Mouse (Mus musculus): ENCODE measurements around the gene Slc51a. TPM values are rescaled to one million over a fixed set of nuclear protein-coding genes. Genes with fewer than 3 reads are reported as not detected.

Gene Slc51a
- polyA plus RNA-seq, 1 experiment: not detected

- no peak for TF ChIP-seq POLR2A (IDR thresholded peaks at IDR 0.05; ENCODE audit: insufficient read depth, low read depth, low read length)
- no peak for TF ChIP-seq CTCF (IDR thresholded peaks at IDR 0.05; ENCODE audit: insufficient read depth, low read depth, low read length)
- Histone ChIP-seq H3K4me1 (ENCODE audit: control insufficient read depth, insufficient read depth, low read length) (peaks cover 42% of the 10 kb centered on the region), H3K27ac (ENCODE audit: insufficient read depth, low read depth, low read length) (peak overlapping the region; percentile 35), H3K4me3 (ENCODE audit: insufficient read depth, low read depth, low read length) (no peak overlapping the region)
- 17% methylated on average over 9 of the region's 9 CpGs for WGBS
Measured at GRCm38 (mm10) chr16:32520372-32520748, 32.7 kb upstream of the Slc51a start.

GRCm38 (mm10) chr16:32519656-32520371 is 32.1 kb upstream of the Slc51a start:
- H3K27ac ChIP-seq (ENCODE audit: insufficient read depth, low read depth, low read length): peak overlapping the region; percentile 35

GRCm38 (mm10) chr16:32517785-32518481 is 30.3 kb upstream of the Slc51a start:
- TF ChIP-seq POLR2A (IDR thresholded peaks at IDR 0.05; ENCODE audit: insufficient read depth, low read depth, low read length) (no peak), CTCF (IDR thresholded peaks at IDR 0.05; ENCODE audit: insufficient read depth, low read depth, low read length) (no peak)
- WGBS: 87% methylated on average over 12 of the region's 12 CpGs
- peaks cover 36% of the 10 kb centered on the region for H3K4me1 ChIP-seq (ENCODE audit: control insufficient read depth, insufficient read depth, low read length)
- H3K27ac ChIP-seq (ENCODE audit: insufficient read depth, low read depth, low read length): 0 out of 2 replicates have a peak overlapping the region, but pooled peaks have one; percentile 27
- H3K4me3 ChIP-seq (ENCODE audit: insufficient read depth, low read depth, low read length): no peak overlapping the region

More at GRCm38 (mm10) chr16:32519656-32520371, 32.1 kb upstream of the Slc51a start:
- TF ChIP-seq POLR2A (IDR thresholded peaks at IDR 0.05; ENCODE audit: insufficient read depth, low read depth, low read length) (no peak), CTCF (IDR thresholded peaks at IDR 0.05; ENCODE audit: insufficient read depth, low read depth, low read length) (no peak)
- no peak overlapping the region for H3K4me3 ChIP-seq (ENCODE audit: insufficient read depth, low read depth, low read length)
- 75% methylated on average over 15 of the region's 15 CpGs for WGBS
- peaks cover 42% of the 10 kb centered on the region for H3K4me1 ChIP-seq (ENCODE audit: control insufficient read depth, insufficient read depth, low read length)

GRCm38 (mm10) chr16:32516006-32516962 is 28.6 kb upstream of the Slc51a start:
- H3K4me3 ChIP-seq (ENCODE audit: insufficient read depth, low read depth, low read length): peak overlapping the region; percentile 18; the same call in 1 of the 2 replicates

GRCm38 (mm10) chr16:32513948-32514347 is 26.3 kb upstream of the Slc51a start:
- TF ChIP-seq POLR2A (IDR thresholded peaks at IDR 0.05; ENCODE audit: insufficient read depth, low read depth, low read length) (no peak), CTCF (IDR thresholded peaks at IDR 0.05; ENCODE audit: insufficient read depth, low read depth, low read length) (no peak)
- WGBS: 84% methylated on average over 6 of the region's 6 CpGs
- H3K27ac ChIP-seq (ENCODE audit: insufficient read depth, low read depth, low read length): no peak overlapping the region
- peaks cover 48% of the 10 kb centered on the region for H3K4me1 ChIP-seq (ENCODE audit: control insufficient read depth, insufficient read depth, low read length)
- no peak overlapping the region for H3K4me3 ChIP-seq (ENCODE audit: insufficient read depth, low read depth, low read length)

More at GRCm38 (mm10) chr16:32516006-32516962, 28.6 kb upstream of the Slc51a start:
- TF ChIP-seq CTCF (IDR thresholded peaks at IDR 0.05; ENCODE audit: insufficient read depth, low read depth, low read length): no peak
- peak; percentile 65; the same call in 1 of the 2 replicates for TF ChIP-seq POLR2A (IDR thresholded peaks at IDR 0.05; ENCODE audit: insufficient read depth, low read depth, low read length)
- peaks cover 42% of the 10 kb centered on the region for H3K4me1 ChIP-seq (ENCODE audit: control insufficient read depth, insufficient read depth, low read length)
- 6% methylated on average over 21 of the region's 21 CpGs for WGBS
- peak overlapping the region; percentile 93 for H3K27ac ChIP-seq (ENCODE audit: insufficient read depth, low read depth, low read length)

GRCm38 (mm10) chr16:32513401-32513800 is 25.7 kb upstream of the Slc51a start:
- WGBS: 90% methylated on average over 6 of the region's 6 CpGs
- TF ChIP-seq CTCF (IDR thresholded peaks at IDR 0.05; ENCODE audit: insufficient read depth, low read depth, low read length): no peak
- no peak for TF ChIP-seq POLR2A (IDR thresholded peaks at IDR 0.05; ENCODE audit: insufficient read depth, low read depth, low read length)
- peaks cover 53% of the 10 kb centered on the region for H3K4me1 ChIP-seq (ENCODE audit: control insufficient read depth, insufficient read depth, low read length)
- no peak overlapping the region for H3K27ac ChIP-seq (ENCODE audit: insufficient read depth, low read depth, low read length)
- H3K4me3 ChIP-seq (ENCODE audit: insufficient read depth, low read depth, low read length): no peak overlapping the region

GRCm38 (mm10) chr16:32512921-32513320 is 25.2 kb upstream of the Slc51a start:
- H3K4me1 ChIP-seq (ENCODE audit: control insufficient read depth, insufficient read depth, low read length): peaks cover 50% of the 10 kb centered on the region
- no peak for TF ChIP-seq CTCF (IDR thresholded peaks at IDR 0.05; ENCODE audit: insufficient read depth, low read depth, low read length)
- 57% methylated on average over 3 of the region's 3 CpGs for WGBS
- no peak overlapping the region for H3K4me3 ChIP-seq (ENCODE audit: insufficient read depth, low read depth, low read length)
- no peak overlapping the region for H3K27ac ChIP-seq (ENCODE audit: insufficient read depth, low read depth, low read length)

GRCm38 (mm10) chr16:32511827-32512490 is 24.3 kb upstream of the Slc51a start:
- TF ChIP-seq CTCF (IDR thresholded peaks at IDR 0.05; ENCODE audit: insufficient read depth, low read depth, low read length): no peak
- TF ChIP-seq POLR2A (IDR thresholded peaks at IDR 0.05; ENCODE audit: insufficient read depth, low read depth, low read length): no peak
- Histone ChIP-seq H3K4me3 (ENCODE audit: insufficient read depth, low read depth, low read length) (no peak overlapping the region), H3K27ac (ENCODE audit: insufficient read depth, low read depth, low read length) (no peak overlapping the region; the same call in 1 of the 2 replicates), H3K4me1 (ENCODE audit: control insufficient read depth, insufficient read depth, low read length) (peaks cover 45% of the 10 kb centered on the region)
- 90% methylated on average over 8 of the region's 8 CpGs for WGBS

Data from olfactory bulb, adult 2 months (tissue).